Mouse (Mus musculus): ENCODE data around the gene Alkbh7. TPM values are rescaled to one million over a fixed set of nuclear protein-coding genes. Genes with fewer than 3 reads are reported as not detected.
A peak's percentile ranks its signal among the peaks of the same experiment; 100 is the strongest.

The Alkbh7 gene
- total RNA-seq (2014; rRNA removed) (23.2 and 24.4 TPM in 2 replicates), polyA plus RNA-seq (2012; rRNA removed) (42.0 and 51.1 TPM in 2 replicates)

DNA sequence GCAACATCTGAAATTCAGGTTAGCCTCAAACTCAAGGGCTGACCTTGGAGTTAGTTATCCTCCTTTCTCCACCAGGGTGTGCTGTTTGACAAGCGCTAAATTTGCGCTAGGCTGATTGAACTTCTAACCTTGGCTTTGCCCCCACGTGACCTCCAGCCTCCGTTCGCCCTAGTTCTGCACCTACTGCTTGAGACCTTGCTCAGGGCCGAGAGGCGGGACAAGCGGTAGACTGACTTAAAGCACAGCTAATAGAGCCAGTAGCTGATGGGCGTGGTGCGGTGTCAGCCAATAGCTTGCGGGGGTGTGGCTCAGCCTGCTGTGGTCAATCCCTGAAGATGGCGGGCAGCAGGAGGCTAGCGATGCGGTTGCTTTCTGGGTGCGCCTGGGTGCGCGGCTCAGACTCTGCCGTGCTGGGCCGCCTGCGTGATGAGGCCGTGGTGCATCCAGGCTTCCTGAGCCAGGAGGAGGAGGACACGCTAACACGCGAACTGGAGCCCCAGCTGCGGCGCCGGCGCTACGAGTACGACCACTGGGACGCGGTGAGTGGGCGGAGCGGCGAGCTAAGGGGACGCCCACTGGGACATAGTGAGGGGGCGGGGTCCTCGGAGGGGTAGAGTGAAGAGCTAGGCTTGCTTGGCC, at the start of gene Alkbh7:
Gene Alkbh7 (plus strand): TSS at position 311 of the 639 bp plus-strand sequence.
- Histone ChIP-seq H3K36me3 (ENCODE audit: control insufficient read depth, insufficient read depth, low read length) (peaks cover 7% of the 10 kb centered on the region; the same call in 1 of the 2 replicates), H3K79me2 (ENCODE audit: control insufficient read depth, insufficient read depth, low read length) (no peaks in the 10 kb centered on the region), H3K27ac (replicated peaks; ENCODE audit: insufficient read depth, low read depth, low read length) (peak within 1 kb of the TSS; percentile 54), H3K4me3 (ENCODE audit: insufficient read depth, low read depth, low read length) (peak within 1 kb of the TSS; percentile 79), H3K27me3 (ENCODE audit: control insufficient read depth, insufficient read depth, low read length) (no peaks in the 10 kb centered on the region), H3K9ac (ENCODE audit: low read depth, low read length) (peak within 1 kb of the TSS; percentile 76), H3K4me1 (ENCODE audit: control insufficient read depth, insufficient read depth, low read length) (0 out of 2 replicates have a peak, but pooled peaks cover 2% of the 10 kb centered on the region)
- TF ChIP-seq POLR2A (IDR thresholded peaks at IDR 0.05; ENCODE audit: extremely low read depth, insufficient read depth, low read length) (0 out of 2 replicates have a peak, but pooled peaks have one; percentile 50), CTCF (IDR thresholded peaks at IDR 0.05; ENCODE audit: low read depth, low read length) (peak; percentile 67)
- DNase-seq (ENCODE audit: extremely low read depth, low read depth, low spot score), result peak; percentile 99
- WGBS, result under 1% methylated on average over 38 of the region's 38 CpGs

DNA sequence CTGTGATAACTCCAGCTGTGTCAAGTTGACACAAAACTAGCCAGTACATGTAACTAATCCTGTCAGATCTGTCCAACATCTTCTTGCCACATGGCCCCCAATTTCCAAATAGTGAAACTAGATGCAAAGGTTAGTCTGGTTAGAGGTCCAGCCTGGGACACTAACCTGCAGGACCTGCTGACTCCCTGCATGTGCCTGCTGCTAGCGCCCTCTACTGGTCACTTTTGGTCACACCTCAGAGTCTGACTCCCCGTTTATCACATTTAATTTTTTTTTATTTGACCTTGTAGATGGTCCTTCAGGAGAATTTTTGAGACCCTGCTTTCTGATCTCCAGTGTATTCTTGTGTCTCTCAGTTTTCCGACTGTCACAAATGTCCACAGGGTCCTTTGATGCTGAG, 46.2 kb upstream of the Alkbh7 start:
- TF ChIP-seq CTCF (IDR thresholded peaks at IDR 0.05; ENCODE audit: low read depth, low read length), result peak; percentile 96
- TF ChIP-seq POLR2A (IDR thresholded peaks at IDR 0.05; ENCODE audit: extremely low read depth, insufficient read depth, low read length), result no peak
- Histone ChIP-seq H3K79me2 (ENCODE audit: control insufficient read depth, insufficient read depth, low read length) (no peaks in the 10 kb centered on the region), H3K27me3 (ENCODE audit: control insufficient read depth, insufficient read depth, low read length) (peaks cover 2% of the 10 kb centered on the region; the same call in 1 of the 2 replicates), H3K4me1 (ENCODE audit: control insufficient read depth, insufficient read depth, low read length) (no peaks in the 10 kb centered on the region), H3K4me3 (ENCODE audit: insufficient read depth, low read depth, low read length) (no peak overlapping the region), H3K27ac (replicated peaks; ENCODE audit: insufficient read depth, low read depth, low read length) (no peak overlapping the region), H3K36me3 (ENCODE audit: control insufficient read depth, insufficient read depth, low read length) (no peaks in the 10 kb centered on the region), H3K9ac (ENCODE audit: low read depth, low read length) (no peak overlapping the region)
- peak; percentile 49 for DNase-seq (ENCODE audit: extremely low read depth, low read depth, low spot score)
- 20% methylated on average over 3 of the region's 3 CpGs for WGBS

DNA sequence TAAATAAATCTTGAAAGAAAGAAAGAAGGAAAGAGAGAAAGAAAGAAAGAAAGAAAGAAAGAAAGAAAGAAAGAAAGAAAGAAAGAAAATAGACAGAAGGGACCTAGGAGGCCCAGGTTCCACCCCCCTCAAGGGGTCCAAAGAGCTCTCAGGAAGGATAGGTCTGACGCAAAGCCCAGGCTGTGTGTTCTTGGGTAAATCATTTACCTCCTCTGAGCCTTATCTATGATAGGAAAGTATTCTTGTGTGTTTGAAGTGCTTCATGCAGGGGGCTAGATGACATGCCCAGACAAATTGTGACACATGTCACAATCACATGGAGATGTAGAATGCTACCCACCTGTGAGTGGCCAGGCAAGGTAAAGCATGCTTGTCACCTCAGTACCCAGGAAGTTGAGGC, 44.5 kb upstream of the Alkbh7 start:
- Histone ChIP-seq H3K27me3 (ENCODE audit: control insufficient read depth, insufficient read depth, low read length) (0 out of 2 replicates have a peak, but pooled peaks cover 2% of the 10 kb centered on the region), H3K4me1 (ENCODE audit: control insufficient read depth, insufficient read depth, low read length) (no peaks in the 10 kb centered on the region), H3K4me3 (ENCODE audit: insufficient read depth, low read depth, low read length) (no peak overlapping the region), H3K36me3 (ENCODE audit: control insufficient read depth, insufficient read depth, low read length) (no peaks in the 10 kb centered on the region), H3K79me2 (ENCODE audit: control insufficient read depth, insufficient read depth, low read length) (no peaks in the 10 kb centered on the region), H3K27ac (replicated peaks; ENCODE audit: insufficient read depth, low read depth, low read length) (no peak overlapping the region), H3K9ac (ENCODE audit: low read depth, low read length) (no peak overlapping the region)
- DNase-seq (ENCODE audit: extremely low read depth, low read depth, low spot score), result no peak
- TF ChIP-seq CTCF (IDR thresholded peaks at IDR 0.05; ENCODE audit: low read depth, low read length), result no peak
- no peak for TF ChIP-seq POLR2A (IDR thresholded peaks at IDR 0.05; ENCODE audit: extremely low read depth, insufficient read depth, low read length)
- WGBS, result 37% methylated on average over 1 of the region's 1 CpGs

DNA sequence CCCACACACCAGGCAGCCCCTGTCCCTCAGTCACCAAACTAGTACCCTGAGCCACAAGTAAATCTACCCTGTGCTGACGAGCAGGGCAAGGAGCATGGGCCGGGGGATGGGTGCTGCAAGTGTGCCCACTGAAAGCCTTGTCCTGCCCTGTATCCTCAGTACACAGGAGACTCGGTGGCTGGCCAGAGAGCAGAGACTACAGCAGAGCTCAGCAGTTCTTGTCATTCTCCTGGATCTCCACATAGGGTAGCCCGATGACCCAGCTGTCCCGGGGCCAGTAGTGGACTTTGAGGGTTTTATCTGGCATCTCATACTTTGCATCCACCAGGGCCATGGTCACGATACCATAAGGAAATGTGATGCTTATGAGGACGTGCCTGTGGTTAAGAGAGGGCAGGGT, 42.3 kb upstream of the Alkbh7 start:
- H3K79me2 ChIP-seq (ENCODE audit: control insufficient read depth, insufficient read depth, low read length), result no peaks in the 10 kb centered on the region
- 84% methylated on average over 7 of the region's 7 CpGs for WGBS
- H3K27me3 ChIP-seq (ENCODE audit: control insufficient read depth, insufficient read depth, low read length), result no peaks in the 10 kb centered on the region
- H3K9ac ChIP-seq (ENCODE audit: low read depth, low read length), result no peak overlapping the region
- no peak for DNase-seq (ENCODE audit: extremely low read depth, low read depth, low spot score)
- no peak overlapping the region for H3K4me3 ChIP-seq (ENCODE audit: insufficient read depth, low read depth, low read length)
- H3K36me3 ChIP-seq (ENCODE audit: control insufficient read depth, insufficient read depth, low read length), result no peaks in the 10 kb centered on the region
- H3K4me1 ChIP-seq (ENCODE audit: control insufficient read depth, insufficient read depth, low read length), result no peaks in the 10 kb centered on the region
- no peak for TF ChIP-seq CTCF (IDR thresholded peaks at IDR 0.05; ENCODE audit: low read depth, low read length)
- no peak for TF ChIP-seq POLR2A (IDR thresholded peaks at IDR 0.05; ENCODE audit: extremely low read depth, insufficient read depth, low read length)
- H3K27ac ChIP-seq (replicated peaks; ENCODE audit: insufficient read depth, low read depth, low read length), result no peak overlapping the region

DNA sequence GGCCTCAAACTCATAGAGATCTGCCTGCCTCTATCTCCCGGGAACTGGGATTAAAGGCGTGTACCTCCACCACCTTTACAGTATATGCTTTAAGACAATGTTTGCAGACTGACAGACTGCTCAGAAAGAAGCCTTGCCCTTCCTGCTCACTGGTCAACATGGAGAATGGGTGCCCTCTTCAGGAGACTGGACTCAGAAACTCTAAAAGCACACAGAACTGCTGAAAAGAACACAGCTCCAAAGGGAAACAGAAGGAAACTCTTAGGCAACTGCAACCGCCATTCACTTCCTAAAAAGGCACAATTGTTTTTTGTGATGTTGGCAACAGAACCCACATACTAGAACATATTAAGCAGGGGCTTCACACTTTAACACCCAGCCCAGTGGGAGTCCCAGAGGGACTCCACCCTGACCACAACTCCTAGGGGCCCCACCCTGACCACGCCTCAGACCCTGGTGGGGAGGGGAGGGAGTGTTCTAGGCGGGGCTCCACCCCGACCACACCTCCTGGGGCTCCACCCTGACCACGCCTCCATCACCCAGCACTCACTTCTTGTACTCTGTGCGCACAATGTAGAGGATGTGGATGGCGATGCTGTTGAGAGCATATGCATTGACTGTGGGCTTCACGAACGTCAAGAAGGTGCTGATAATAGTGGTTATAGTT, 39.2 kb upstream of the Alkbh7 start:
- no peak overlapping the region for H3K27ac ChIP-seq (replicated peaks; ENCODE audit: insufficient read depth, low read depth, low read length)
- H3K79me2 ChIP-seq (ENCODE audit: control insufficient read depth, insufficient read depth, low read length), result no peaks in the 10 kb centered on the region
- no peaks in the 10 kb centered on the region for H3K36me3 ChIP-seq (ENCODE audit: control insufficient read depth, insufficient read depth, low read length)
- H3K9ac ChIP-seq (ENCODE audit: low read depth, low read length), result no peak overlapping the region
- TF ChIP-seq POLR2A (IDR thresholded peaks at IDR 0.05; ENCODE audit: extremely low read depth, insufficient read depth, low read length) (no peak), CTCF (IDR thresholded peaks at IDR 0.05; ENCODE audit: low read depth, low read length) (no peak)
- WGBS, result 34% methylated on average over 11 of the region's 11 CpGs
- H3K27me3 ChIP-seq (ENCODE audit: control insufficient read depth, insufficient read depth, low read length), result no peaks in the 10 kb centered on the region
- peak; percentile 10 for DNase-seq (ENCODE audit: extremely low read depth, low read depth, low spot score)
- H3K4me1 ChIP-seq (ENCODE audit: control insufficient read depth, insufficient read depth, low read length), result no peaks in the 10 kb centered on the region
- no peak overlapping the region for H3K4me3 ChIP-seq (ENCODE audit: insufficient read depth, low read depth, low read length)

DNA sequence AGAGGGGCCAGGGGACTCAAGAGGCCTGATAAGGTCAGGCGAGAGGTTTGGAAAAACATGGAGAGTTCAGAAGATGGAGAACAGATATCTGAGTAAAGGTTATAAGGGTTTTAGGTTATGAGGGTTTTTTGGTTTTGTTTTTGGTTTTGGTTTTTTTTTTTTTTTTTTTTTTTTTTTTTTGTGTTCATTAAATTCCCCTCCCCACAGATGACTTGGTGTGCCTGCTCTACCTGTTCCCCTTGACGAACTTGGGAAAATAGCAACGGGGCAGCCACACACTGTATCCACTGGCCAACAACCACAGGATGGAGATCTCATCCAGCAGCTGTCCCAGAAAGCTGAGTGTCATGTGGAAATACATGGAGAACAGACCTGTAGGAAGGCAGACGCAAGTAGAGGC, 38.5 kb upstream of the Alkbh7 start:
- WGBS, result 76% methylated on average over 4 of the region's 4 CpGs
- Histone ChIP-seq H3K79me2 (ENCODE audit: control insufficient read depth, insufficient read depth, low read length) (no peaks in the 10 kb centered on the region), H3K9ac (ENCODE audit: low read depth, low read length) (no peak overlapping the region), H3K4me3 (ENCODE audit: insufficient read depth, low read depth, low read length) (no peak overlapping the region), H3K4me1 (ENCODE audit: control insufficient read depth, insufficient read depth, low read length) (no peaks in the 10 kb centered on the region), H3K27ac (replicated peaks; ENCODE audit: insufficient read depth, low read depth, low read length) (no peak overlapping the region), H3K27me3 (ENCODE audit: control insufficient read depth, insufficient read depth, low read length) (no peaks in the 10 kb centered on the region), H3K36me3 (ENCODE audit: control insufficient read depth, insufficient read depth, low read length) (no peaks in the 10 kb centered on the region)
- DNase-seq (ENCODE audit: extremely low read depth, low read depth, low spot score), result no peak
- TF ChIP-seq CTCF (IDR thresholded peaks at IDR 0.05; ENCODE audit: low read depth, low read length), result no peak
- no peak for TF ChIP-seq POLR2A (IDR thresholded peaks at IDR 0.05; ENCODE audit: extremely low read depth, insufficient read depth, low read length)

All from liver, adult 2 months (tissue).